Mouse (Mus musculus) forelimb bud, embryonic 11.5 days (tissue): ENCODE results near the gene Cyfip2.

ENCODE experiments used
- DNase-seq: peaks from one replicate; pipeline ENCODE4 v3.0.0-alpha.2; 2012; ENCODE audit warnings: low read depth, low spot score

The Cyfip2 gene

DNA sequence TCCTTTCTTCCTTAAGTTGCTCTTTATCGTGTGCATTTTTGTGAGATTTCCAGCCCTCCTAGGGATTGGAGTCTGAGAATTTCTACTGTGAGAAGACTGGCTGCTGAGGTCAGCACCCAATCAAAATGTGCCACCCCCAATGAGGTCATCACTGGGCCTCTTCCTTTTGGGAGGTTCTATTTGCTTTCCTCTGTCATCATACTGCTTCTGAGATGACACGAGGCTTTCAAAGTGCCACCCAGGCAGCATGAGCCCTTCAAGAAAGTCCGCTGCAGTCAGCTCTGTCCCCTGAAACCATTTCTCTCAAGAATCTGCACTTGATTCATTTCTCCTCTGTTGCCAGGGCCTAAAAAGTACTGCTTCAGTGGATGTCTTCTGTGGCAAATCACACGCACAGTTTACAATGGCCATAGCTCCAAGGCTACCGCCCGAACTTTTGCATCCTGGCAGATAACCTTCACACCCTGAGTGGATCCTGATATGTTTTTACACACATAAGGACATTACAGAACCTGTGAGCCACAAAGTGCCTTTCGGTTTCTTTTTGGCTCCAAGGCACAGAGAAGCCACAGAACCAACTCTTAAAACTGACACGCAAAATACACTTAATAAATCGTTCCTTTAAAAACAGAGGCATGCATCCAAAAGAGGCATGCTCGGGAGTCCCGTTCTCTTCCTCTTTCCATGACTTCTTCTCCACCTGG lies 4.2 kb downstream of the Cyfip2 start:
- DNase-seq: no peak

DNA sequence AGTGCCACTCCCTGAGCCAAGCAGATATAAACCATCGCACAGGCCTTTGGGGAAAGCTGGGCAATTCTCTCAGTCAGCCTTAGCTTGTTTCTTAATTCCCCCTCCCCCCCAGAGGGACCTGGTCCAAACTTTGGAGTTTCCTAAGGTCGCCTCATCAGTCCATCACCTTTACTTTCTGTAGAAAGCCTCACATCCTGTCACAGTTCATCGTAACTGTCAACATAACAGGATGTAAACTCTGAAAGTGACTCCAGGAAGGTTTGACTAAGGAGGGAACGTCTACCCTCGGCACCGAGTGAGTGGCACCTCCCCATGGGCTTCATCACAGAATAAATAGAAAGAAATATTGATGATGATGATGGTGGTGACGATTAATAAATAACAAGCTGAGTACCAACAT lies 4.9 kb downstream of the Cyfip2 start:
- DNase-seq: no peak

DNA sequence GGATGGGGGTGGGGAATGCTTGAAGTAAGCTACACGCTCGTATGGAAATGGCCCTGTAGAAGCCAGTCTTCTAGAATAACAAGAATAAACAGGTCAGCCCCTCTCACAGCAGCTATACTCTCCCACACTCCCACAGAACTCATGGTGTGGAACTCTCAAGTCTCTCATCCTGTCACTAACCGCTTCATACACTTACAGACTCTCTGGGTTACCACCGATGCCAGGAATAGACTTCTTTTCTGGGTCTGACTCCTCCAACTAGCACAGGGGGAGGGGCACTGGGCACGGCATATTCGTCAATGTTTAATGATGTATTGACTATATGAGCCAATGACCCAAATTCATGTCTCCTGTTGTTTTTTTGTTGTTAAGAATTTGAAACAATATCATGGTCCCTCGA lies 5.9 kb downstream of the Cyfip2 start:
- no peak for DNase-seq

DNA sequence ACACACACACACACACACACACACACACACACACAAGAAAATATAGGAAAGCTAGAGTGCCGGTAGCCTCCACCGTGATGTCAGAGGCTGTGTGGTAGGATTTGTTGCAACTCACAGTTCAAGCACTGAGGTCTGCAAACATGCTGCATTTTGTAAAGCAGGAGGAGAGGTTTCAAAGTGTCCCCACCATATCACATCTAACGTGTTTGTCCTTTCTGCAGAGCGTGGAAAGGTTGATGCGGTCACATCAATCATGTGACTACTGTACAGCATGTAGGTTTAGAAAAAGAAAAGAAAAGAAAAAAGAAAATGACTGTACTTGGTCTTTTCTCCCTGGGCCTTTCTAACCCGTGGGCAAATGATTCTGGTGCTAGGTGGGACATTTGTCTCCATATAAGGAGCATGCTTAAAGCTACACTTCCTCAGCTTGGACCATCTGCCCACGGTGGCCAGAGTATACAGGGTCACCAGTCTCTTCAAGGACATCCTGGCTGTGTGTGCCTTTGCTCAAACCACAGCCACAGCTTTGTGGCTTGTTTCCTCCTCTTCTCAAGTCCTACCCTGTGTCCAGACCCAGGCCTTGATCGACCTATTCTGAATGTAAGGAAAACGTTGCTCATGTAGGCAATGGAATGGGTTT lies 6.7 kb downstream of the Cyfip2 start:
- no peak for DNase-seq

DNA sequence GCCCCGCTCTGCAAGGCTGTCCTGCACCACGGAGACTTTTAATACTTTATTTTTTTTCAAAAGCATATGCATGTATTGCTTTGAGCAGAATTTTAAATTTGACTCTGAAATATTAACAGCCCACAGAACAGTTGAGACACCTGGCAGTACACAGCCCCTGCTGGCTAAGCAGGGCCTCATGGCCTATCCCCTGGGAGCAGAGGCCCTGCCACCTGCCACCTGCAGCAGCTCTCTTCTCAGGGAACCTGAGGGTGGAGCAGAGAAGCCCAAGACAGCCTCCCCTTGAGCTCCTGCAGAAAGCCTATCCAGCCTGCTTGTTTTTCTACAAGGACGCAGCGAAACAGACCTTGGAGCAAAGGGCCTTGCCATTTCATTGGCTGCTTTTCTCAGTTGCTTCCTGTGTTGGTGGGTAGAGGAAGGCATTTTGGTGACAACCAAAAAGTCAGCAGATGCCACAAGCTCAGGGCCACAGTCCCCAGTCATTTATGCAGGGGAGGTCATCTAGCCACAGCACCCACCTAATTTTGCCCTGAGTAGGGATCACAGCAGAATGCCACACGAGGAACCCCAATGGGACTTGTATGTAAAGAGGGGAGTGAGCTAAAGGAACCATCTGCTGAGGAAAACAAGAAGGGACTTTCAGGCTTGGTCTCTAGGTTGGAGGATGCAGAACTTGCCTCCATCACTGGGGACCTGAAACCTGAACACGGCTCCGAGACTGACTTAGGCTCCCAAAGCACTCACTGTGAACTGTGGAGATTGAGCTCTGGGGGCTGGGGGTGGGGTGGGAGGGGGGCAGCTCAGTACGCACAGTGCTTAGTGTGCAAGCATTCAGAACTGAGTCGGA lies 7.6 kb downstream of the Cyfip2 start:
- DNase-seq: no peak

DNA sequence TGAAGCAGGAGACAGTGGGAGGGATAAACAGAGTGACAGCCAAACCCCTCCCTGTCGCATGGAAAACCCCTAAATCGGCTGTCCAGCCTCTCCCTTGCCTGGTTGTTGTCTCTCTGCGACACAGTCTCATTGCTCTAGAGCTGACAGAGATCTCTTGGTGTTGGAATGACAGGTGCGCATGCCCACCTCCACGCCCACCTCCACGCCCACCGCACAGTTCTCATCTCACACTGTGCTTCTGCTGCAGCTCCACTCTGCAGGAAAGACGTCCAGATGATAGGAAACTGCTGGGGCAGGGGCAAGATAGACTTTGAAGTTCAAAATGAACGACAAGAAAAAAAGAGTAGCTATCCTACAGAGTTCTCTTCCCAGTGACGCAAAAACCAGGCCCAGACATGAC lies 8.6 kb downstream of the Cyfip2 start:
- DNase-seq: no peak

DNA sequence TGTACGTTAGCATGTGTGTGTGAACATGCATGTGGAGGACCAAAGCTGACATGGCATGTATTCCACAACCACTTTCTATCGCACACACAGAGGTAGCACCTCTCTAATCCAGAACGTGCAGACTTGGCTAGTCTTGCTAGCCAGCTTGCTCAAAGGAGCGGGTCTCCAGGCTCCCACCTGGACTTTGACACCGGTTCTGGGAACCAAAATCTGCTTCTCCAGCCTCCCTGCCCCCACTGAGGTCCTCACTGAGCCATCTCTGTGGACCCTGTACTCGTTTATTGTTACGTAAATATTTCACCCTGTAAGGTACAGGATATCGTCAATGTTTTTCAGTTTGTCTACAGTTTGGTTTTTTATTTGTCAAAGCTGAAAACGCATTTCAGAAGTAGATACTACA lies 10.2 kb downstream of the Cyfip2 start:
- no peak for DNase-seq

DNA sequence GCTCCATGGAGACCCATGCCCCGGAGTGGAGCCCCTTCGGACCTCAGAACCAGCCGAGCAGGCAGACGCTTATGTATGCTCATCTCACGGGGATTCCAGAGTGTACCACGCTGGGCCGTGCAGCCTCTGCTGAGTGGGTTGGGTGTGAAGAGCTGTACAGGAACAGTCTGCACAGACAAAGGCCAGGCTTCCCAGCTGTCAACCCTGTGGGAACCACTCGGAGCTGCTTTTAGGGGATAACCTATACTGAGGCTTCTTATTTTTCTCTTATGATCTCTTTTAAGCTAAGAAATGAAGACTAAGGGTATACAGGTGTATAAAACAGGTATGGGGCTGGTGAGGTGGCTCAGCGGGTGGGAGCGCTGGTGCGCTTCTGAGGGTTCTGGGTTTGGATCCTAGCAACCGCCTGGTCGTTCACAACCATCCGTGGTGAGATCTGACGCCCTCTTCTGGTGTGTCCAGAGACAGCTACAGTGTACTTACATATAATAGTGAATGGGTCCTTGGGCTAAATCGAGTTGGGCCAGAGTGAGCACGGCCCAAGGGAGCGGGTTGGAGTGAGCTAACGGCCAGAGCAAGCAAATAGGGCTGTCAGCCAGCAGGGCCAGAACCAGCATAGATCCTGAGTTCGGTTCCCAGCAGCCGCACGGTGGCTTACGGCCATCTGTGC lies 10.9 kb downstream of the Cyfip2 start:
- no peak for DNase-seq

DNA sequence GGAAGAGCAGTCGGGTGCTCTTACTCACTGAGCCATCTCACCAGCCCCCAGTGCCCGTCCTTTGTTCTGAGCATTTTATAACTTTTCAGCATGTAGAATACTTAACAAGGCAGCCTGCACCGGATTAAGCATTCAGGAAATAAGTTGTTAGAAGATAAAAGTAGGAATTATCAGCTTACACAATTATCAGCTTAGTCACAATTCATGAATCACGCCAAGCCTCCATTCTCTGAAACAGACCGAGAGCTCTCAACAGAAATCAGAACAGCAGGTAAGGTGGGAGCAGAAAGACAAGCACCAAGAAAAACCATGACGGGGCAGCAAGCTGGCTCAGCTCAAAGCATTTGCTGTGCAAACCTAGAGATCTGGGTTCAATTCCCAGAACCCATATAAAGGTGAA lies 12.8 kb downstream of the Cyfip2 start:
- no peak for DNase-seq

DNA sequence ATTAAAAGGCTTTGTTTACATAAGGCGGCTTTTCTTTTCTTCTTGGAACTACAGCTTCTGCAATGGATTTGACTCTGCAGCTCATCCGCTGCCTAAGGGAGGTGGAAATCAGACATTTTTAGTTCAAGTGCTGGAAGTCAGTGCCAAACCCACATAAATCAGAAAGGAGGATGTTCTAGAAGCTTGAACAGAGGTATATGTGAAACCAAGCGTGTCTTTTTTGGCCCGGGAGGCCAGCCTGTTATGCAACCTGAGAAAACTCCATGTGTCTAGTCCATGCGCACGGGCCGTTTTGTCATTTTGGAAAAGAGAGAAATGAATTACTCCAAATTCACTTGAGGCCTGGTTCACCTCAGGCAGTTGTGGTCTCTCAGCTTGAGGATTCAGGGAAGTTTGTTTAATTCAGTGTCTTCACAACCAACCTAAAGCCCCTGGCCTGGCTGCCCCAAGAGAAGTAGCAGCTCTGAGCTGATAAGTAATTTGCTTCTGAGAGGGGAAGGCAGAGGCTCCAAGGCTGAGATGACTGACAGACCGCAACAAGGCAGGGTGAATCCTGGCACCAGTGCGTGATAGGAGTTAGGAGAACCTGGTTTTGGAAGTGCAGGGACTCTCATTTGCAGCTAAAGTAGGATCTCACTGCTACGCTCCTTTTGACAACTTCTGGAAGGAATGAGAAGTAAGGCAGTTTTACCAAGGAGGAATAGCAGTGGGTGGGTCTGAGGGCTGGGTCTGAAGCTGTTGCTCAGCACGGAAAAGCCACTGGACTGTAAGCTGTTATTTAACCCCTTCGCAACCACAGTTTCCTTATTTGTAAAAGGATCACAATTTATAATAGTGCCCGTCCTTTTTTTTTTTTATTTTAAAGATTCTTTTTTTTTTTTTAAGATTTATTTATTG lies 13.5 kb downstream of the Cyfip2 start:
- DNase-seq: no peak

DNA sequence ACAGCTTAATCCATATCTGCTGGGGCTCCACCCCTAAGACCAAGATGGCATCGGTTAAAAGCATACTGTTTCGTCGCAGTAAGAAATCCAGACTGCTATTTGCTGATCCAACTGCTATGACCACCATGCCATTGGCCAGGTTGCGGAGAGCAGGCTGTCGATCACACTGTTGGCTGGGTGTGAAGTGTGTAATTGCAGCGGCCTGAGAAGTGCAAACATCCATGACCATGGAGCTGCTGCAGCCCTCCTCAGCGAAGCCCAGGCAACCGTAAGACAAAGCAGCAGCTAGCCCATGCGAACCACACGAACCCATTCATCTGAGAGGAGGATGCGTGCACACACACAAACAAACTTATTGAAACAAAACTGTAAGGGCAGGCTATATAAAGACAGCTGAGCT lies 18.3 kb downstream of the Cyfip2 start:
- no peak for DNase-seq

DNA sequence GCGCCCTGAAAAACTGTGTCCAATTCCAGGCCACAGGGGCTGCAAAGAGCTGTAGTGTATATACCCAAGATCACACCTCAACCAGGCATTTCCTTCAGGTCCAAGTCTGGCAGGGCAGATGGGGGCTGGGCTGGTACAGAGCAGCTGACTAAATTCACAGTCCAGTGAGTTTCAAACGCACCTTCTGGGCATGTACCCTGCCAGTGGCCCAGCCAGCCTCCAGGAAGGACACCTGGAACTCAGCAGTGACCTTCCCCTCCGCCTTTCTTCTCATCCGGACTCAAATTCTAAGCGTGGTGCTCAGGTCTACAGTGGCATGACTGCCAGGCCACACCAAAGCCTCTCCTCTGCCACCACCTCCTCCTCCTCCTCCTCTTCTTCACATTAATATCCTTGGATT lies 19.2 kb downstream of the Cyfip2 start:
- no peak for DNase-seq

DNA sequence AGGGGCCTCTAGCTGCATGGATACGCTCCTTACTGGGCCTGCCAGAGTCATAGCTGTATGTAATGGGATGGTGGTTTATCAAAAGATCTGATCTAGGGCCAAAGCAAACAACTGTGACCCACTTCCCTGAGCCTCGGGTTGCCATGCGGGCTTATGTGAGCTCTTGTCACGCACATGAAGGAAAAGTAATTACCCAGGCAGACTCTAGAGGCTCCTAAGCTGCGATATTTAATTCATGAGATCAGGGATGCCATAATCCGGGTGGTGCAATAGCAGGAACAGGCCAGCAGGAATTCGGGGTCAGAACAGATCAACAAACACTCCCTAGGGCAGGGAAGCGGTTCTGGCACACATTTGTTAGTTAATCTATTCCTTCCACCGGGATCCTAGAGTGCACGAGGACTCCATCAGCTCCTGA lies 21.7 kb downstream of the Cyfip2 start:
- DNase-seq: no peak

DNA sequence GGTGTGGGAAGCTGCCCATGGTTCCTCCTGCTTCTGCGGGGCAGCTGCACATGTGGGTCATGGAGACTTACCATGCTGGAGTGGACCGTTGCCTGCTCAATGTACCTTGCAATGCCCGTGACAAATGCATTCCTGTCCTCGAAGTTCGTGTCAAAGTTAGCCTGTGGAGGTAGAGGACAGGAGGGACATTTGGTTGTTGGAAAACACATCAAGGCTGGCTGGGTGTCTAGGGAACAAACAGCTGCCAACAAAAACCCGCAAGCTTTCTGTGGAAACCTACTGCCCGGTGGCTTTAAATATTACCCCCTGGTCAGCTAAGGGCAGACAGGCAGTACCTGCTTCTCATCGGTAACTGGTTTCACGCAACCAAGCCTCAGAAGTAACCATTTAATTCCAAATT lies 23.1 kb downstream of the Cyfip2 start:
- no peak for DNase-seq

DNA sequence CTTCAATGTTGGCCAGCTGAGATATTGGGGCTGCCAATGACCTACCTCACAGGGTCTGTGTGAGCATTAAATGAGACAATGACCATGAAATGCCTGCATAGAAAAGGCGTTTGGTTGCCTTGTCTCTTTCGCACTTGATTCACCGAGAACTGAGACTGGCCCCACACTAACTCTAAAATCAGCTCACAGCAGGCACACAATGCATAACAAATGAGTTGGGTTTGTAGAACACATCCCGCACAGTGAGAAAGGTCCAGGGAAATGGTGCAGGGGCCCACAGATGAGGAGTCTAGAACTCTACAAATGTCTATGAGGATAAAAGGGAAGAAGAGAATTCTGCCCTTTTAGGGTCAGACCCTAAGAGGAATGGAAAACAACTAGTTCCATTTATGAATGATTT lies 23.6 kb downstream of the Cyfip2 start:
- DNase-seq: no peak

DNA sequence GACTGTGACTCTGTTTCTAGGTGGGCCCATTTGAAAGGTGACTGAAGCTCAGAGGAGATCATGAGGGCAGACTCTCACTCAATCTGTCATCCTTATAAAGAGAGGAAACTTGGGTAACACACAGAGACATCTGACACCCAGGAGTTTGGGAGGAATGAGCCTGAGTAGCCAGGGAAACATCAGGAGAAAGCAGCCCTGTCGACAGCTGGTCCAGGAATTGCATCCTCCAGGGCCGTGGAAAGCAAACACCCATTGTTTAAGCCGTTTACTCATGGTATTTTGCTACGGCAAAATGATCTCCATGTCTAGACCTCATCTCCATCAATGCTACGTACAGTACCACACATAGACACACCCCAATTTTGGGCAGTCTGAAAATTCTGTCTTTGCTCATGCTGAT lies 24.6 kb downstream of the Cyfip2 start:
- DNase-seq: peak; percentile 12

DNA sequence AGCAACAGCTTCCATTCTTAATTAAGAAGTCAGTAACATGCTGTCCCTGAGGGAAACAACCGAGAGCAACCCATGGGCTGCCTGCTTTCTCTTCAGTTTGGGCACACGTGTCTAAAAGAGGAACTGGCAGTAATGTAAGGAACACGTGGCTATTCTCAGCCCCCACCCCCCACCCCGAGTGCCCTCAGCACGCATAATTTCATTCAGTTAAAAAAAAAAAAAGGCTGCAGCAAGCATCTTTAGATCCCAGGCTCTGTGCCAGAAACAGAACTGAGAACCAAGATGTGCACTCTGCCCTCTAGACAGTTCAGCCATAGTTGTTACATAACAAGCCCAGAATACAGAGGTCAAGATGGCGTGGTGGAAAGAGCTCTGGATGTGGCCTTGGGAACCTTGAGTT lies 25.9 kb downstream of the Cyfip2 start:
- DNase-seq: no peak

DNA sequence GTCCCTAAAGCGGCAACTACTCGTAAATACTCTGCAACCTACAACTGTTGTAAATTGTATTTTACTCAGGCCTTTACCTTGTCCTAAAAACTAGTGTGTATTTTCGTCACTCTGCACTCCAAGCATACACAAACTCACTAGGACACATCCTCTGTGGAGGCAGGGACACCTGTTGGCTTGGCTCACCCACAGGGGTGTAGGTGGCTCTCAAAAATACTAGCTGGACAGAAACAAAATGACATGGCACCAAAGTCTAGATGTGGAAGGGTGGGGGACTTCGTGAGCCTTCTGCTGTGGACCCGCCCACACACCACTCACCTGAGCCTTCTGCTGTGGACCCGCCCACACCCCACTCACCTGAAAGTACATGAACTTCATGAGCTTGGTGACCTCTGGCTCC lies 28.9 kb downstream of the Cyfip2 start:
- no peak for DNase-seq

DNA sequence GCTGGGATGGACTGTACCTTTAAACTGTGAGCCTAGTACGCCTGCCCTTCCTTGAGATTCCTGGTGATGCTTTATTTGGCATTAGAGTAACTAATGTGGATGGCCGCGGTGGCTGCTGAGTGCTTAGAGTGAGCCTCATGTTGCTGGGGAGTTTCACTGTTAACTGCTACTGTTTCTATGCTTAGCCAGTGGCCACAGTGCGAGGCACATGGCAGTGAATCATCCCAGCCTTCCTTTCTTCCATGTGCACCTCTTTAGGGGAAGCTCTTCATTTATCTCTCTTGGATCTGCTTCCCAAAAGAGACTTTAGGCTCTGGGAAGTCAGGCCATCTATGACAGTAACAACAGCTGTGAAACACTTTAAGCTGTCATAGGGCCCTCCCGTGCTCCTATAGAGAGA lies 30.0 kb downstream of the Cyfip2 start:
- DNase-seq: no peak

DNA sequence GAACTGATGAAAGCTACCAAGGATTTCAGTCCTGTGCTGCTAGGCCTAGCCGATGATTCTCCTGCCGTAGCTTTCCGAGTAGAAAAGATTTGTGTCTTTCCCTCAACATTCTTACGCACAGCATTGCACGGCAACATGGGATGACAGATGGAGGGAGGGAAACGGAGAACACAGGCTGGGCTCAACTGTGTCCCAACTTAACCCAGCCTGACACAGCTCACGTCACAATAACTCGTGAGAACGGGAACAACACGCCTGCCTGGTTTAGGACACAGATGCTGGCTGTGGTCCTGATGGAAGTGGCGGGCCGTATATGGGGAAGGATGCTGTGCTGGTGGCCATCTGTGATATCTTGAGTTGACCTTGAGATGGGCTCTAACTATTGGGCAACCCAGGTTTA lies 34.0 kb downstream of the Cyfip2 start:
- no peak for DNase-seq

DNA sequence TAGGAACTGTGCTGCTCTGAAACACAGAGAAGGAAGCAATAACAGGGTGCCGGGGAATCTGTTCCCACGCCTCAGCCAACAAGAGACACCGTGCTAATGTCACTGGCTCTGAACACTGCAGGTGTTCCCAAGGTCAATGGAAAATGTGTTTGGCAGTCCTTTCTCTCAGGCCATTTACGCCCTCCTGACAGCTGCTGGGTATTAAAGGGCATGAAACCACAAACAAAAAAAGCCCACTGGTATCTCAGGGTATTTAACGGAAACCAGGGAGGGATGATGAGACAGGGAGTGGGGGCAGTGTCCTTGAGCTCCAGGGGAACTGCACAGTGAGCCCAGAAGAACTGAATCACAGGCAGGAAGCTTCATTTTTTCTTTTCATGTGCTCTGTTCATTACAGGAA lies 34.5 kb downstream of the Cyfip2 start:
- DNase-seq: no peak
